Mouse (Mus musculus): ENCODE measurements around the gene Foxc2.

Gene Foxc2

DNA sequence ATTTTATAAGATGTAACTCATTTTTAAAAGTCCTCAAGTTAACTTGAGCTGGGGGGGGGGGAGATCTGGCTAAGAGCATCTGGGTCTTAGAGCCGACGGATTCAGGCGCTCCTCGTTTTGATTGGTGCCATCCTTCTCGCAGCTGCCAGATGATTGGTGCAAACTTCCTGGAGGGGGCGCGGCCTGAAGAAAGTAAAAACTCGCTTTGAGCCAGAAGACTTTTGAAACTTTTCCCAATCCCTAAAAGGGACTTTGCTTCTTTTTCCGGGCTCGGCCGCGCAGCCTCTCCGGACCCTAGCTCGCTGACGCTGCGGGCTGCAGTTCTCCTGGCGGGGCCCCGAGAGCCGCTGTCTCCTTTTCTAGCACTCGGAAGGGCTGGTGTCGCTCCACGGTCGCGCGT is at the start of gene Foxc2:
Gene Foxc2 (plus strand): TSS at position 224 of the 400 bp plus-strand sequence.
- peak; percentile 93 for DNase-seq

DNA sequence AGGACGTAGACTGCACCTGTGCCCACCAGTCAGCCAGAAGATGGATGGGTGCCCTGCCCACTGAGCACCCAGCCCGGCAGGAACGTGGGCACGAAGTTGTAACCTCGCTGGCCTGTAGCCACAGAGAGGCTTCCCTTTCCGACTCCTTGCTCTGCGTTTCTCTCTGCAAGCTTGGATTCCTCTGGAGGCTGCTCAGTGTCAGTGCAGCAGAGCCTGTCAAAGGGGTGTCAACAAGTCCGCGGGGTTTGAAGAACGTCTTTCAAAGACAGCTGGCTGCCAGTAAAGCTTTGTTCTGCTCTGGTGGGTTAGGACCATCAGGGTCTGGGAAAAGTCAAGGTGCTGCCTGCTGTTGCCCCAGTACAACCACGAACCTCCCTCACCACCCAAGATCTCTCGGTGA is 44.5 kb upstream of the Foxc2 start:
- DNase-seq, result no peak

DNA sequence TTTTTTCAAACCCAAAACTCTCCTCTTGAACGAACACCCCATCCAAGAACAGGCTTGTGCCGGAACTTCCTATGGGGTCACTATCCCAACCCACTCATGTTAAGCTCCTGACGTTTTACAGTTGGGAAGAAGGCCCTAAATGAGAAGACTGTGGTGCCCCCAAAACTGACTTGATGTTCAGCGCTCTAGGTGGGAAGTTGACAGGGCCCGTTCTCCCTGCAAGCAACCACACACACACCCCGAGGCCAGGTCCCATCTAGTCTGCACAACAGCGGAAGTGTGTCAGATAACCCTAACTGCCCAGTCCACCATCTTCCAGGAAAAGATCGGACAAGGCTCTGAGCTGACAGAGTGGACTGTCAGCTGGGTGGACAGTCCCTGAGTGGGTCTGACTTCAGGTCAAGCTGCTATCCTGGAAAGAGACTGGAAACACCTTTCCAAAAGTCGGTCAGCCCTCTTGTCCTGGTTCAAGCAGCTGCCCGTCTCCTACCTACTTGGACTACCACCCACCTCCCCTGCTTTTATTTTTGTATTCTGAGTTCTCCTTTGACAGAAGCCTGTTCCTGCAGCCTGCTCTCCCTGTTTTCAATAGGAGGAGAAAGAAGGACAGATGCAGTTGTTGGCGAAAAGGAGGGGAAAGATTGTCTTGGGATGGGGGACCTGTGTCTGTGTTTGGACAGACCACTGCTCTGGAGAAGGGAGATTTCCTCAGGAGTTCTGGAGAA is 43.4 kb upstream of the Foxc2 start:
- no peak for DNase-seq

DNA sequence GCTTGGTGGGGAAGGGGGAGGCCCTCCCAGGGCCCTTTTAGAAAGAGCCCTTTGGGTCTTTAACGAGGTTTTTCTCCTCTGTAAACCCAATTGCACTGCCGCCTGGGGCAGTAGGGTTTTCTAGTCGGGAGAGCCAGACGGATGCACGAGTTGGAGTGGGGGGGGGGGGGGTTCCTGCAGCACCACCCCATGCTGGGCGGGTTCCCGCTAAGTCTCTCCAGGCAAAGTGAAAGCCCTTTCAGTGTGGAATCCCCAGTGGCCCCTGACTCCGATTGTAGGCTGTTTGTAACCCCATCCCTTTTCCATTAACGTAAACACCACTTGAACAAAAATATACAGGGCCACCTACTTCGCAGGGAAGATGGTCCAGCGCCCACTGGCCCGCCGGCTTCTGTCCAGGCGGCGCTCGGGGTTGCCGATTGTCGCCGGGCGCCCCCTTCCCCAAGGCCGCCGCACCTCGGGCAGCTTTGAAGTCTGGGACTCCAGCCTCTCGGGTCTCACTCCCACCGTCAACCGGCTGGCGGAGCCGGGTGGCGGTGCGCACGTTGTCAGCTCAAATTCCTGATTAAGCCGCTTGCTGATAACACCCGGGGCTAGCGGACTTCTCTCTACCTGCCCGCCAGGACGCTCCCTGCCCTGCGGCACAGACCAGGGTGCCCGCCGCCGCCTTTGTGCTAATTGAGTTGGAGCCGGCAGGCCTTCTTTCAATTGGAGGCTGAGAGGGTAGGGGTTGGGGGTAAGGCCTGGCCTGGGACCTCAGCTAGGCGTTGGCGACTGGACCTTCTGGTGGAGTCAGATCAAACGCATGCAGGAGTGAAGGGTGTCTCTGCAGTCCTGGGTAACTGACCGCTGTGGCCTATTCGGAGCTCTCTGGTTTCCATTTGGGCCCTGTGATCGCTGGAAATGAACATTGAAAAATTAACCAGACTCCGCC is 42.5 kb upstream of the Foxc2 start:
- no peak for DNase-seq

DNA sequence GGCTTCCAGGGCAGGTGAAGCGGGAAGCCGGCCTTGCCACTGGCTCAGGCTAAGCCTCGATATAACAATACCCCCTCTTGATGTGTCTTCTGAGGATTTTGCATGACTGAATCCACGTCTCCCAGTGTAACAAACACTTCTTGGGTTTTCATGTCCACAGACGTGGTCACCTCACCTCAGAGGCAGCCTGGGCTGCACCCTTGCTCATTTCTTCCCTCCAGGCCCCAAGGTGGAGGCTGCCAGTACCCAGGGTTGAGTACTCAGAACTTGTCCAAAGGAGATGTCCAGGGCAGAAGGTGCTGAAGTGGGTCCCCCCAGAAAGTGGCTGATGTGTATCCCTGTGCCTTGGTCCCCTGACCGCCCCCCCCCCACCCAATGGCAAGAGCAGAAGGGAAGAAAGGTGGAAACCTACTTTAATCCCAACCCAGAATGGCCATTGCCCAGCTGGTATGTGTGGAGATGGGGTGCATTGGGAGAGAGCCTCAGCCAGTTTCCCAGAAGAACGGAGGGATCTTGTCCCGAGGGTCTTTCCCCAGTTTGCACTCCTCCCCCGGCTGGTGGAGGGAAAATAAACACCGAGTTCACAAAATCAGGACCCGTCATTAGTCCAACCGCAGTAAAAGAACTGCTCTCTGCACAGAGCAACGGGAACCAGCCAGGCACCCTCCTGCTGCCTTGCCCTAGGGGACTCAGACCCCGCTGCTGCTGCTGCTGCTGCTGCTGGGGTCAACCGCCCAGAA is 41.7 kb upstream of the Foxc2 start:
- no peak for DNase-seq

DNA sequence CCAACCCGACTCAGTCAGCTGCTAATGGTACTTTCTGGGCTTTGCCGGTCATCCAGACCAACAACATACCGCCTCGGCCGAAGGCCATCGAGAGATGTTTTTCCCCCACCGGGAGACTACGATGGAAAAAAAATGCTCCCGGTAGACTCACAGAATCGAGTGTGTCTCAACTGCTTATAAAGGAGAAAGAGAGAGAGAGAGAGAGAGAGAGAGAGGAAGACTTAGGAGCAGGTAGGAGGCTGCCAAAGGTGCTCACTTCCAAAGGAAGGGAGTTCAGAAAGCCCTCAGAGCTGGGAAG is 41.2 kb upstream of the Foxc2 start:
- DNase-seq, result no peak

DNA sequence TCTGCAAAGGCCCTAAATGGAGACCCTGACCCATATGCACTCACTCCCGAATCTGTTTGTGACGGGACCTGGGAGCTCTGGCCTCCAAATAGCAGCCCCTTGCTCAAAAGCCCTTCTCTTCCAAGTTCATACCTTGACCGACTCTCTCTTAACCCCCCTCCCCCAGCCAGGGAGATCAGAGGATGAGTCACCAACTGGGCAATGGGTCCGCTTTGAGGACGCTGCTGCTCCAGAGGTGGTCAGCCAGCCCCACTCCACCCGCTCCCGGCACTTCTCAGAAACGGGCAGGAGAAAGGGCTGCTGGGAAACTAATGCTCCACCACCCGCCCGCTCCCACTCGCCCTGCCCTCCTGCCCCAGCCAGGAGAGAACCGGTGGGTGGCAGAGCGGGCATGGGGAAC is 40.0 kb upstream of the Foxc2 start:
- no peak for DNase-seq

DNA sequence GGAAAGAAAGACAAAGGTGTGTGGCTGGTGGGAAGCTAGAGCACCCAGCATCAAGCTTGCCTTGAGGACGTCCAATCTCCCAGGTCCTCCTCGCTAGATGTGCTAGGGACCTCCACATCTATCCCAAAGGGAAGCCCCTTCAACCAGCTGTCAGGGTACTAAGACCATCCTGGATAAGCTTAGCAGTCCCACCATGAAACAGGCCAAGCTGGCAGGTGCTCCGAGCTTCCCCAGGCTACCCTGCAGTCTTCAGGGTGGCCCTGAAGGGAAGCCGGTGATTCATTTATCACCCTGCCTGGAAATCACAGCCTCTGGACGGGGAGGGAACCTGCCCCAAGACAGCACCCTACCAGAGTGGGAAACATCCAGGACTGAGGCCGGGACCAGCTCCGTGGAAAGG is 39.4 kb upstream of the Foxc2 start:
- no peak for DNase-seq

DNA sequence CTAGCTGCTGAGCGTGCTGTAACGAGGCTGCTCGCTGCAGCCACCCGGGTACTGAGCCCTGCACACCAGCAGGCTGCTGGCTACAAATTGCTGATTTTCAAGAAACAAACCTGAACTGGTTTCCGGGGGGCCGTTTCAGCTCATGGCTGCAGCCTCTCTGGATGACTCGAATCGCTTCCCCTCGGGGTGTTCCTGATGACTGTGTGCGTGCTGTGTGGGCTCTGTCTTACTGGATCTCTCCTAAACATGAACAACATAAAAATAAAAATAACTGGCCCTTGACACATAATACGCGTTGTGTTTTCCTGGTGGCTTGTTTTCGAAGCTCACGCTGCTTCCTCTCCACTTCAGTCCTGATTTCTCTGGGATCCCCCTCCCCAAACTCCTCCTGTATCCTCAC is 37.2 kb upstream of the Foxc2 start:
- no peak for DNase-seq

DNA sequence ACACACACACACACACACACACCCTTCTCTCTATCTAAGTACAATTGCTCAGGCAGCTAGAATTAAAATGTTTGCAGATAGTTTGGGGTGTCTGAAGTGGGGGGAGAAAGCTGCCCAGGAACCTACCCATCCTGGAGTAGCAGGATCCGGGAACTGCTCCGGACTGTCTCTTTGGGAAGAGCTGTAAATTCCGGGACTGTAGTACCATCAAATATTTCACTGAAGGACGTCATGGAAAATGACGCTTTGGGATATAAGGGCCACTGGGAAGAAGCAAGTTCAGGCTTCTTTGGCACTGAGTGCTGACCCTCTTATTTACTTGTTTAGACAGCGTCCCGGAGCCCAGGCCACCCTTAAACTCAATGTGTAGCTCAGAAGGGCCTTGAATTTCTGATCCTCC is 36.8 kb upstream of the Foxc2 start:
- DNase-seq, result no peak

DNA sequence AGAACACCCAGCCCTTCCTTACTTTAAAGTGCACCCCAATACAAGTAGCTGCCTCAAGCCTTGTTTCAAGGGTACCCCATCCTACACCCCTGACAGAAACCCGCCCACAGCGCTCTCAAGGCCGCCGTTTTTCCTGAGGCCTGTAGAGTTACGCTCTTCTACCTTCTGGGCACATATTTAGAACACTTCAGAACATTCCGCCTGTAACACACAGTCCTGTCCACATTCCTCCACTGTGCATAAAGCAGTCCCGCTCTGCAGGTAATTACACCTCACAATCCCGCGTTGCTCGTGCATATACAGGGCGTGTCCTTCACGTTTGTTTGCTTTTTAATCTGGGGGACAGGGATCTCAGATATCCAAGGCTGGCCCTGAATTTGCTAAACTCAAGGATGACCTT is 36.0 kb upstream of the Foxc2 start:
- no peak for DNase-seq

DNA sequence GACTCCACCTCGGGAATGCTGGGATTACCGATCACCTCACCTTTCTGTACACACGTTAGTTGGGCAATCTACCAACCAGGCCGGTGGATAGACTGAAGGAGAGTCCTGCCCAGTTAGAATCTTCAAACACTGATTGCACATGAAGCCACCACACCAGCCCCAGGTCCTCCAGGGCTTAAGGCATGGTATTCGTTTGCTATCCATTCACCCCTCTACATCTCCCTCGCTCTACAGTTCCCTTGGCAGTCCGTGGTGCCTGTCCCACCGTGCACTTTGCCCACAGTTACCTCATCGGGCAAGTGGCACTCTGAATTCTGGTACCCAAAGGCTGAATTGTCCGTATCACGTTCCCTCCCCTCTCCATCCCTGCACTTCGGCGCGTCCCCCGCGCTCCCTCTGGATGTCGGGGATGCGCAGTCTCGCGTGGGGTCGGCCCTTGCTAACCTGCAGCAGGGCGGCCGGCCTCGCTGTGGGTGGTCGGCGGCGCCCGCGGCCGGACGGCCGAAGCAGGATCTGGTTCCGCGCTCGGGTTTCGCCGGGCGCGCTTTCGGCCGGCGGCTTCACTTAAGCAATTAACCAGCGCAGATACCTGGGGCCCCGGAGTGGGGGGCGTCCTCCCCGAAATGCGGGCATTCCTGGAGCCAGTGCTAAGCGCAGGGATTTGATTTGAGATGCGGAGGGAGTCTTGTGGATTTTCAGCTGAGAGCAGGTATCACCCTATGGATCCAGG is 35.4 kb upstream of the Foxc2 start:
- no peak for DNase-seq

DNA sequence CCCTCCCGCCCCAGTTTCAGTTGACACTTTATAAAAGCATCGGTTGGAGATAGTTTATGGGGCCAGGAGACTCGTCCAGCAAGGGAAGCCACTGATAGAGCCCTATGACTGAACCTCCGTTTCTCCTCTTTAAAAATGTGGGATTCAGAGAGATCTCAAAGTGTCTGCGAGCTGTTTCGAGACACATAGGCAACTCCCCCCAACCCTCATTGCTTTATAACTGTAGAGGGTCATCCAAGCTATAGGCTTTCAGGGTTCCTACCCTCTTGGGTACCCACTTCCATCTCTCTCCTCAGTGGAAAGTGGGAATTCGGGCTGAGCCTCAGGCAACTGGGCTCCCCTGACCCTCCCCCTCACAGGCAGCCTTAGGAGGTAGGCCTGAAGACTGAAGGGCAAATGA is 34.6 kb upstream of the Foxc2 start:
- DNase-seq, result no peak

DNA sequence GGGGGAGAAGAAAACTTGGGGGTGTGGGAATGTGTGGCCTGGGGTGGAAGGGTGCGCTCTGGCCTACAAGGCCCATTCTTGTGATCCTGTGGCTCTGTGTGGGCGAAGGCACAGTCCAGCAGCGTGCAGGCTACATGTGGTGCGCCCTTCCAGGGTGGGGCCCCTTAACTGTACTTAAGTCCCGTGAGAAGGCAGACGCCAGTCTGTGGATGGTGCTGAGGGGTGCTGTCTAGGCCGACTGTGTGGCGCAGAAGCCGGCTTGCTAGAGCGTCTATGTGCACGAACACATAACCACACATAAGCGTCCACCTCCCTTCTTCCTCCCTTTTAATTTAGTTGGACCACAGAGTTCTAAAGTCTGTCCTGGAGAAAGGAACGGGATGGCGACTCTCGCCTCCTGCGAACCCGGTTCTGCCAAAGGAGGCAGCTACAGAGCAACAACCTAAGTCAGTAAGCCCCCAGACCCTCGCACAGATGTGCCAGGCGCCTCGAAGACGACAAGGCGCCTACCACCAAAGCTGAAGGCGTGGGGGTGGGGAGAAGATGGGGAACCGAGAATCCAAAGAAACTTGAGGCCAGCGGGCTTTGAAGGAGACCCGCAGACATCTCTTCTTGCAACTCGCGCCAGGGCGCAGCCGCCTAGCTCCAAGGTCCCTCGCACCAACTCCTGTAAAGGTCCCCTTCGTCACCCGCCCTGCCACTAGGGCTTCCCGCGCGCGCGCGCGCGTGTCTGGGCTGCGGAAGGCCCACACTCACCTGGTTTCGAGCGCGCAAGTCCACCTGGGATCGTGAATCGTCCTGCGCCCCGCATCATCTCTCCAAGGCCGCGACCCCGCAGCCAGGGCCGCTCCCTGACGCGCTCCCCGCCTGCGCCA is 33.5 kb upstream of the Foxc2 start:
- DNase-seq, result no peak

DNA sequence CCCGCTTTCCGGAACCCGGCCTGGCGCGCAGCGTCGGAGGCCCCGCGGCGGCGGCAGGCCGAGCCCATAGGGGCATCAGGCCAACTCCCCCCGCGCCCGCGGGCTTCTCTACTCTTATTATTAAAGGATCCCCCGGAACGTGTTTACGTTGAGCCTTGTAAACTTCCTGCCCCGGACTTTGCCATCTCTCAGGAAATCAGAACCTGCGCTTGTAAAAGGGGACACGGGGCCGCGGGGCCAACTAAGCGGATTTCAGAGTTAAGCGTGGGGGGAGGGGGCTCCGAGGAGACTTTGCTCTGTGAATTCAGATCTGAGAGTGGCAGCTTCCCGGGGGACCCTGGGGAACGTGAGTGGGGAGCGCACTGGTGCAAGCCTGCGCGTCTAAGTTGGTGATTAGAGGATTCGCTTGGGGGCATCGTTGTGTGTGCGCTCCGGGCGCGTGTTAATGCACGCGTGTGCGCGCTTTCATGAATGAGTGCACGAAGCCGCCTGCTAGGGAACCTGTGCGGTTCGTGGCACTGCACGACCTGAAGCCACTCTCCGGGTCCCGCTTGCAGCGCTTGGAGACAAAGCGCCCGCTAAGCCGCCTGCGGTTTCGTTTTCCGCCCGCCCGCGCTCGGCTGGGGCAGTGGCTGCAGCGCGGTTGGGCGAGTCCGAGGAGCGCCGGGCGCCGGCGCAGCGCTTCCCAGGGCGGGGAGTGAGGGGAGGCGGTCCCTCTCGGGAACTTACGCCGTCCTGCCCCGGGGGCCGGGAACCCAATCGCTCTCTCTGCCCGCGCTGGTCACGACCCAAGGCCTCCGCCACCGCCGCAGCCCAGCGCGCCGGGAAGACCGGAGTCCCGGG is 32.7 kb upstream of the Foxc2 start:
- DNase-seq, result peak; percentile 90

DNA sequence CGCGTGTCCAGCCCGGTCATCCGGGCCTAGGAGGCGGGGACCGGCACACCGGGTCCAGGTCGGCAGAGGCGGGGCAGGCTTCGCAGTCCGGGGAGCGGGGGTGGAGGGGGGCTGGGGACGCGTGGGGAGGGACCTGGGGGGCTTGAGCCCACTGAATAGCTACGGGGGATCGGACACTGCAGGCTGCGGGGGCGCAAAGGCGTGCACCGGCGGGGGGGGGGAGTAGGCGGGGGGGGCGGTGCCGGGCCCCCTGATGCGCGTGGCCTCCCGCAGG is 32.1 kb upstream of the Foxc2 start:
- no peak for DNase-seq

DNA sequence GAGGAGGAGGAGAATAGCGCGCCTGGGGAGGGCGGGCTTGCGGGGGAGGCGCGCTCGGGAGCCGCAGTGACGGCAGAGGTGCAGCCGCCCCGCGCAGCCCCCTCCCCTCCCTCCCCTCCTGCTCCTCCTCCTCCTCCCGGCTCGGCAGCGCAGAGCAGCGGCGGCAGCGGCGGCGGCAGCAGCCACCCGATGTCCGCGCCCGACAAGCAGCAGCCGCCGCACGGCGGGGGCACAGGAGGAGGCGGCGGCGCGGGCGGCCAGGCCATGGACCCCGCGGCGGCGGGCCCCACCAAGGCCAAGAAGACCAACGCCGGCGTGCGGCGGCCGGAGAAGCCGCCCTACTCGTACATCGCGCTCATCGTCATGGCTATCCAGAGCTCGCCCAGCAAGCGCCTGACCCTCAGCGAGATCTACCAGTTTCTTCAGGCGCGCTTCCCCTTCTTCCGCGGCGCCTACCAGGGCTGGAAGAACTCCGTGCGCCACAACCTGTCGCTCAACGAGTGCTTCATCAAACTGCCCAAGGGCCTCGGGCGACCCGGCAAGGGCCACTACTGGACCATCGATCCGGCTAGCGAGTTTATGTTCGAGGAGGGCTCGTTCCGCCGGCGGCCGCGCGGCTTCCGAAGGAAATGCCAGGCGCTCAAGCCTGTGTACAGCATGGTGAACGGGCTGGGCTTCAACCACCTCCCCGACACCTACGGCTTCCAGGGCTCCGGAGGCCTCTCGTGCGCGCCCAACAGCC is 31.6 kb upstream of the Foxc2 start, which contains the start of gene Foxf1:
Gene Foxf1 (plus strand): TSS at position 177 of the 742 bp plus-strand sequence.
- DNase-seq, result peak; percentile 75

DNA sequence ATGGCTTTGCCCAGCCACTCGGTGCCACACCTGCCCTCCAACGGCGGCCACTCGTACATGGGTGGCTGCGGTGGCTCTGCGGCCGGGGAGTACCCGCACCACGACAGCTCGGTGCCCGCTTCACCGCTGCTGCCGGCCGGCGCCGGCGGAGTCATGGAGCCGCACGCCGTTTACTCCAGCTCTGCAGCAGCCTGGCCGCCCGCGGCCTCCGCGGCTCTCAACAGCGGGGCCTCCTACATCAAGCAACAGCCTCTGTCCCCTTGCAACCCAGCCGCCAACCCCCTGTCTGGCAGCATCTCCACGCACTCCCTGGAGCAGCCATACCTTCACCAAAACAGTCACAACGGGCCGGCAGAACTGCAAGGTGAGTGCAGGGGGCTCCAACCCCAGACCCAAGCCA is 31.0 kb upstream of the Foxc2 start:
- DNase-seq, result no peak

DNA sequence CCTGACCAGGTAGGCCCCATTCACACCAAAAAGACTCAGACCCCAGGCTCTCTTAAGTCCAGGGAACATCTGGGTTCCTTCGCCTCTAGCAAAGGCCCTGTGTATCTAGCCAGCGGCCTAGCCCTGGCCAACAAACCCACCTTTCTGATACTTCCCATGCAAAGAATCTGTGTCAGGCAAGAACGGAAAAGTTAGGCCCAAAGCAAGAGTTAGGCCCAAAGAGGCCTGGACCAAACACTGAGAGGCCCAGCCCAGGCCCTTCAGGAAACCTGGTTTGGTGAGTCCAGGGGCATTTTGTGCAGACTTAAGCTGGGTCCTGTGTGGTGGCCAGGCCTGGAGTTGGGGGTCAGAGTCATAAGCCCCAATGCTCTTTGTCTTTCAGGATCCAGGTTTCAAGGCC is 30.4 kb upstream of the Foxc2 start:
- DNase-seq, result no peak
